Mouse (Mus musculus): ENCODE results near the gene Got1. TPM values are rescaled to one million over a fixed set of nuclear protein-coding genes. Genes with fewer than 3 reads are reported as not detected.

Got1 gene
- total and polyA plus RNA-seq, 2 experiments from 2014 or later: 88.2 to 101 TPM

DNA sequence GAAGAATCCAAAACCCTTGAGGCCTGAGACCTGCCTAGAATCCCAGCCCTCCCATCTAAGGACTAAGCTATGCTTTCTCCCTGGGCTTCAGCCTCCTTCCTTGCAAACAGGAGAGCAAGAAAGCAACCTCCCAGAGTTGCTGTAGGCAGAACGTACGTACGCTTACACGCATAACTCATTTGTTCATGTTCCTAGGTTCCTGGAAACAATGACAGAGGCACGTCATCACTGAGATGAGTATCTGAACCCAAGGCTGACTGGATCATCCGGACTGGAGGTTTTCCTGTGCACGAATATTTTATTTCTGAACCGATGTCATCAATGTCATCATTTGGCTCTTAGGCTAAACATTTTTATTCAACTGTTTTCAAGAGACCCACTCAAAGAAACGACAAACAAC, 2.4 kb downstream of the Got1 start:
- Histone ChIP-seq H3K27ac (ENCODE audit: low read depth, low read length) (no peak overlapping the region), H3K27me3 (ENCODE audit: insufficient read depth, low read length) (no peaks in the 10 kb centered on the region), H3K36me3 (ENCODE audit: insufficient read depth) (no peaks in the 10 kb centered on the region), H3K4me3 (ENCODE audit: low read depth, low read length) (no peak overlapping the region), H3K9me3 (ENCODE audit: low read length) (no peaks in the 10 kb centered on the region), H3K4me1 (ENCODE audit: insufficient read depth) (peaks cover 17% of the 10 kb centered on the region), H3K9ac (peak overlapping the region; percentile 22; the same call in 1 of the 2 replicates), H3K4me2 (ENCODE audit: low read depth) (peak overlapping the region; percentile 20)
- no peak for ATAC-seq
- 71% methylated on average over 9 of the region's 9 CpGs for WGBS
- no peak for TF ChIP-seq CTCF (IDR thresholded peaks at IDR 0.05; ENCODE audit: low read depth)
- DNase-seq: no peak

DNA sequence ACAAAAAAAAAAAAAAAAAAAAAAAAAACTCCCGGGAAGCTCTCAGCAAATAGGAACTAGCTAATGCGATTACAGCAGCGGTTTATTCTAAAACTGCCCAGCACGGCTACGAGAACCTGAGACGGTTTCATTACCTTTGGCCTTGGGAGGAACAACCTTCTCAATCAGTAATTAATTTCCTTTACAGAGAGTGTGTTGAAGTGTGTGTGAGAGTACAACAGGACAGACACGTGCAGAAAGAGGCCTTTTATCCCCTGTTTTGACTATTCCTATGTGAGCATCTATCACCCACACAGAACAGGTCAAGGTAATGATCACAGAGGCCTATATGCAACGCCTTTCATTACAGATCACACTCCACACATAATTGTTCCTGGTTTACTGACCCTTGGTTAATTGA, 3.0 kb downstream of the Got1 start:
- H3K4me1 ChIP-seq (ENCODE audit: insufficient read depth): peaks cover 17% of the 10 kb centered on the region

DNA sequence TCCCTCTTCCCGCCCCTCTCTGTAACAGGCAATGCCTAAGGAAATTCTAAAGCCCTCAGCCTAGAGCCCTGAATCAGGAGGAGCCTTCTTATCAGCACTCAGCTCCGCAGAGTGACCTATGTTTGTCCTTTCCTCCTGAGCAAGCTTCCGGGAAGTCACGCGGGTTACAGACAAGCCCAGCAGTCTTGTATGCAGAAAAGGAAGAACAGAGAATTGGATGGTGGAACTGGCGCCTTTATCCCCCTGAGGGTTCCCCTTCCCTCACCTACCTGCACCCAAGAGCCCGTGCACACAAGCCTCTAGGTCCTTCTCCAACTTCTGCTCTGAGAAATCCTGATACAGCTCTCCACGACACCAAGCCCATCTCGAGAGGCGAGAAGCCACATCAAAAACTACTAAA, 4.0 kb downstream of the Got1 start:
- 76% methylated on average over 9 of the region's 10 CpGs for WGBS
- no peak overlapping the region for H3K27ac ChIP-seq (ENCODE audit: low read depth, low read length)
- H3K36me3 ChIP-seq (ENCODE audit: insufficient read depth): no peaks in the 10 kb centered on the region
- no peak overlapping the region for H3K4me2 ChIP-seq (ENCODE audit: low read depth)
- H3K9me3 ChIP-seq (ENCODE audit: low read length): no peaks in the 10 kb centered on the region
- no peaks in the 10 kb centered on the region for H3K27me3 ChIP-seq (ENCODE audit: insufficient read depth, low read length)
- no peak overlapping the region for H3K9ac ChIP-seq
- no peak for ATAC-seq
- no peak for DNase-seq
- no peak overlapping the region for H3K4me3 ChIP-seq (ENCODE audit: low read depth, low read length)
- peaks cover 15% of the 10 kb centered on the region for H3K4me1 ChIP-seq (ENCODE audit: insufficient read depth)
- no peak for TF ChIP-seq CTCF (IDR thresholded peaks at IDR 0.05; ENCODE audit: low read depth)

More for the DNA sequence above, 3.0 kb downstream of the Got1 start:
- Histone ChIP-seq H3K36me3 (ENCODE audit: insufficient read depth) (no peaks in the 10 kb centered on the region), H3K9ac (peak overlapping the region; percentile 22), H3K27me3 (ENCODE audit: insufficient read depth, low read length) (no peaks in the 10 kb centered on the region), H3K4me3 (ENCODE audit: low read depth, low read length) (no peak overlapping the region; the same call in 1 of the 2 replicates), H3K27ac (ENCODE audit: low read depth, low read length) (no peak overlapping the region), H3K9me3 (ENCODE audit: low read length) (no peaks in the 10 kb centered on the region), H3K4me2 (ENCODE audit: low read depth) (peak overlapping the region; percentile 20)
- ATAC-seq (no peak), DNase-seq (no peak)
- no peak for TF ChIP-seq CTCF (IDR thresholded peaks at IDR 0.05; ENCODE audit: low read depth)
- WGBS: 12% methylated on average over 8 of the region's 8 CpGs

DNA sequence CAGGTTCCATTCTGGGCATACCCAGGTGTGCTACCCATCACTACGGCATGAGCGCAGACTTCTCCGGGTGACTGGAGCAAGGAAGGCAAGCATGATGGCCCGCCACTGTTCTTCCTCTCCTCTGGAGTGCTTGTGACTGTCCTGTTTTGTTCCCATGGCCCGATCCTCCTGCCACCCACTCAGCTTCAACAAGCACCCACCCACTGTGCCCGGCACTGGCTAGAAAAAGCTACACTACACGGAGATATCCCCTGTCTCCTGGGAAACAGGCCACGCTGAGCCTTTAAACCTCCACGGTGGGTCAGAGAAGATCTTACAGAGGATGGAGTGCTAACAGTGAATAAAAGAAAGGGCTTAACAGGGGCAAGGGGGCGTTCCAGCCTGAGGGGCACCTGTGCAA, 5.2 kb downstream of the Got1 start:
- no peak for ATAC-seq
- WGBS: 82% methylated on average over 10 of the region's 10 CpGs
- no peak for TF ChIP-seq CTCF (IDR thresholded peaks at IDR 0.05; ENCODE audit: low read depth)
- peaks cover 8% of the 10 kb centered on the region; the same call in 1 of the 2 replicates for H3K36me3 ChIP-seq (ENCODE audit: insufficient read depth)
- H3K4me3 ChIP-seq (ENCODE audit: low read depth, low read length): no peak overlapping the region
- H3K27ac ChIP-seq (ENCODE audit: low read depth, low read length): no peak overlapping the region
- no peaks in the 10 kb centered on the region for H3K27me3 ChIP-seq (ENCODE audit: insufficient read depth, low read length)
- H3K4me1 ChIP-seq (ENCODE audit: insufficient read depth): peaks cover 10% of the 10 kb centered on the region; the same call in 1 of the 2 replicates
- H3K4me2 ChIP-seq (ENCODE audit: low read depth): no peak overlapping the region
- no peaks in the 10 kb centered on the region for H3K9me3 ChIP-seq (ENCODE audit: low read length)
- H3K9ac ChIP-seq: no peak overlapping the region
- no peak for DNase-seq

DNA sequence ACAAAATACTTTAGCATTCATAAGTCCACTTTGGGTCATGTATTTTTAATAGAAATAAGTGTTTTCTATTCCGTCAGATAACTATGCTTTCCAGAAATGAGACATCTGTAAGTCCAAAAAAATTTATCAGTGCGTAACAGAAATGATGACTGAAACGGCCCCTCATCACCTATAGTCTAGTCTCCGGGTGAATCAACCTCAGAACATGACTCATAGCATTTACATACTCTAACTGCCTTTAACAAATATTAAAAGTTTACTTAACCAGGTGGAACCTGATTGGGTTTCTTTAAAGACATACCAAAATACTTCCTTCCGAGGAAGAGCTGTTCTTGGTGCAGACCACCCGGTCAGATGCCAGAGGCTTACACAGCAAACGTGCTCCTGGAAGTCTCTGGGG, 6.1 kb downstream of the Got1 start:
- 84% methylated on average over 7 of the region's 7 CpGs for WGBS

DNA sequence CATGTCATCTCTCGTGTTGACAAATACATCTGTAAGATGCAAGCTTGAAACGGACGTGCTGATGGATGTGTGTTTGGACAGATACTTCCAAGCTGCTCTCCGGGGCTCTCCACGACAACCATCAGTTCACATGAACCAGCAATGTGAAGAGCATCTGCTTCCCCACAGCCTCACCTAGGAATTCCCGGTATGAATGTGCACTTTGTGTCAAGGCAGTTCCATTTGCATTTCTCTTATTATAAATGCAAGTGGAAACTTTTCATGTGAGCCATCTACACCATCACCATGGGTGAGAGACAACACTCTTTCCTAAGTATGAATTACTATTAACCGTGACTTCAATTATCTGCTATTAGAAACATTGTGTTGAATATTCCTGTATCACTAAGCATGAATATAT, 6.6 kb downstream of the Got1 start:
- Histone ChIP-seq H3K9ac (no peak overlapping the region), H3K27ac (ENCODE audit: low read depth, low read length) (no peak overlapping the region), H3K36me3 (ENCODE audit: insufficient read depth) (peaks cover 8% of the 10 kb centered on the region; the same call in 1 of the 2 replicates), H3K4me3 (ENCODE audit: low read depth, low read length) (no peak overlapping the region), H3K4me2 (ENCODE audit: low read depth) (no peak overlapping the region), H3K9me3 (ENCODE audit: low read length) (no peaks in the 10 kb centered on the region), H3K4me1 (ENCODE audit: insufficient read depth) (peaks cover 4% of the 10 kb centered on the region; the same call in 1 of the 2 replicates), H3K27me3 (ENCODE audit: insufficient read depth, low read length) (no peaks in the 10 kb centered on the region)
- no peak for ATAC-seq
- no peak for DNase-seq
- no peak for TF ChIP-seq CTCF (IDR thresholded peaks at IDR 0.05; ENCODE audit: low read depth)
- 47% methylated on average over 7 of the region's 7 CpGs for WGBS

More for the DNA sequence above, 6.1 kb downstream of the Got1 start:
- H3K4me2 ChIP-seq (ENCODE audit: low read depth): no peak overlapping the region
- H3K9ac ChIP-seq: no peak overlapping the region
- no peaks in the 10 kb centered on the region for H3K9me3 ChIP-seq (ENCODE audit: low read length)
- no peak overlapping the region for H3K4me3 ChIP-seq (ENCODE audit: low read depth, low read length)
- ATAC-seq (no peak), DNase-seq (no peak)
- H3K36me3 ChIP-seq (ENCODE audit: insufficient read depth): peaks cover 8% of the 10 kb centered on the region; the same call in 1 of the 2 replicates
- no peak overlapping the region for H3K27ac ChIP-seq (ENCODE audit: low read depth, low read length)
- H3K27me3 ChIP-seq (ENCODE audit: insufficient read depth, low read length): no peaks in the 10 kb centered on the region
- TF ChIP-seq CTCF (IDR thresholded peaks at IDR 0.05; ENCODE audit: low read depth): no peak
- peaks cover 4% of the 10 kb centered on the region; the same call in 1 of the 2 replicates for H3K4me1 ChIP-seq (ENCODE audit: insufficient read depth)

DNA sequence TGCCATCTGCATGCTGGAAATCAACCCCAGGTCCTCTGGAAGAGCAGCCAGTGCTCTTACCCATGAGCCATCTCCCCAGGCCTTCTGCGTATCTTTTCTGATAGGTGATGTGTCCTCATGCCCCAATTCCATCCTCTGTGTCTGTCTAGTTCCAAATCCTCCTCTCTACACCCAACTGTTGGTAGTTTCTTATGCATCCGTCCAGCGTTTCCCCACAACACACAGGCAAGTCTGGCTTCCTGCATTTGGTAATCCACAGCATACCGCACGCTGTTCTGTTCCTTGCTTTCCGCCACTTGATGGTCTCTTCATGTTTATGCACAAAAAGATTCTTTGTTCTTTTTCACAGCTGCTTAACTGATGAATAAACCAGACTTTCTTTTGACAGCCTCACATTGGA, 7.1 kb downstream of the Got1 start:
- no peak overlapping the region for H3K4me2 ChIP-seq (ENCODE audit: low read depth)
- H3K4me3 ChIP-seq (ENCODE audit: low read depth, low read length): no peak overlapping the region
- H3K4me1 ChIP-seq (ENCODE audit: insufficient read depth): peaks cover 4% of the 10 kb centered on the region; the same call in 1 of the 2 replicates
- H3K9me3 ChIP-seq (ENCODE audit: low read length): no peaks in the 10 kb centered on the region
- H3K9ac ChIP-seq: no peak overlapping the region
- DNase-seq (no peak), ATAC-seq (no peak)
- H3K36me3 ChIP-seq (ENCODE audit: insufficient read depth): peaks cover 10% of the 10 kb centered on the region; the same call in 1 of the 2 replicates
- H3K27ac ChIP-seq (ENCODE audit: low read depth, low read length): no peak overlapping the region
- no peak for TF ChIP-seq CTCF (IDR thresholded peaks at IDR 0.05; ENCODE audit: low read depth)
- no peaks in the 10 kb centered on the region for H3K27me3 ChIP-seq (ENCODE audit: insufficient read depth, low read length)
- 56% methylated on average over 6 of the region's 6 CpGs for WGBS

Data from forebrain, postnatal 0 days (tissue).